Mouse (Mus musculus) E14TG2a.4 (cell line): ENCODE measurements around the gene Eng.

Experiments
- CTCF ChIP-seq: conservative IDR thresholded peaks from 2 replicates; pipeline ENCODE4 v1.5.1; 2014; ENCODE audit warnings: low read length
- NANOG ChIP-seq: IDR thresholded peaks from 2 replicates; pipeline ENCODE4 v1.6.1; 2014; ENCODE audit warnings: borderline replicate concordance, low read length, mixed read lengths

DNA sequence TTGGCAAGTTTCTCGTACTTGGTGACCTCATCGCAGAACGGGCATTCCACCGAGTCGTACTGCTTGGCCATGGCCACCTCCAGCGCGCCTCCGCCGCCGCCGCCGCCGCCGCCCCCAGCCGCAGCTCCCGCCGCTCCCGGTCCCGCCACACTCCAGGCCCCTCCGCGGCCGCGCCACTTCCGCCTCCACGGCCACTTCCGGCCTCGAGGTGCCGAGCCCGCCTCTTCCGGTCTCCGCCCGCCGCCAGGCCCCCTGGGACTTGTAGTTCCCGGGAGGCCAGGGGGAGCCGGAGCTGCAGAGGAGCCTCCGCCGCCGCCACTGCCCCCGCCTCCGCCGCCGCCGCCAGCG, 66.2 kb downstream of the Eng start:
- no peak for TF ChIP-seq CTCF
- TF ChIP-seq NANOG, result no peak
